Mouse (Mus musculus) B cell, adult (primary cell): Measurements from ENCODE around the gene Ppp2r2c. TPM values are rescaled to one million over a fixed set of nuclear protein-coding genes. Genes with fewer than 3 reads are reported as not detected.

Experiments used
- total RNA-seq: library from RNA; stranded (reverse); gene quantifications from 4 replicates; pipeline ENCODE4 v1.2.4, GENCODE M21; 2023; ENCODE audit not compliant: inconsistent age

The Ppp2r2c gene
- total RNA-seq, result not detected in 4 replicates

GRCm38 (mm10) chr5:36868266-36869090 lies at the start of gene Ppp2r2c:
Gene Ppp2r2c, plus strand, starts transcription at chr5:36868513.

GRCm38 (mm10) chr5:36829913-36830879 lies 38.1 kb upstream of the Ppp2r2c start, which contains the start of gene Man2b2:
Gene Man2b2, minus strand, starts transcription at chr5:36830653.

GRCm38 (mm10) chr5:36988781-36989624 lies 120.7 kb downstream of the Ppp2r2c start, which contains the start of gene Wfs1:
Gene Wfs1, minus strand, starts transcription at chr5:36989205.

Other genes starting within 250 kb of the Ppp2r2c start
- gene D5Ertd579e, start 172.5 kb upstream of the Ppp2r2c start, total RNA-seq, result 34.3 to 37.9 TPM (median 35.6 TPM) in 4 replicates
- gene Bloc1s4, start 119.9 kb upstream of the Ppp2r2c start, total RNA-seq, result 24.4 to 27.5 TPM (median 24.8 TPM) in 4 replicates
- gene Mrfap1, start 71.7 kb upstream of the Ppp2r2c start, total RNA-seq, result 144 to 166 TPM (median 146 TPM) in 4 replicates
- gene Man2b2, start 37.9 kb upstream of the Ppp2r2c start, total RNA-seq, result 53.6 to 59.8 TPM (median 57.4 TPM) in 4 replicates
- 5.6 to 7.5 TPM (median 7.0 TPM) in 4 replicates for gene Wfs1, start 120.7 kb downstream of the Ppp2r2c start, total RNA-seq
- 7.0 to 9.7 TPM (median 8.6 TPM) in 4 replicates for gene Gm1043, start 216.9 kb downstream of the Ppp2r2c start, total RNA-seq